Mouse (Mus musculus): ENCODE measurements around the gene Zbp1. TPM values are rescaled to one million over a fixed set of nuclear protein-coding genes. Genes with fewer than 3 reads are reported as not detected.

Zbp1 gene
- polyA plus RNA-seq, 1 experiment: 63.7 TPM

GRCm38 (mm10) chr2:173248822-173249221 lies 30.1 kb upstream of the Zbp1 start:
- H3K36me3 ChIP-seq (ENCODE audit: control insufficient read depth, insufficient read depth, low read length): no peaks in the 10 kb centered on the region
- TF ChIP-seq CTCF (IDR thresholded peaks at IDR 0.05; ENCODE audit: borderline replicate concordance, control insufficient read depth, extremely low read depth, insufficient read depth, low read length, poor library complexity) (no peak), POLR2A (IDR thresholded peaks at IDR 0.05; ENCODE audit: control insufficient read depth, extremely low read depth, insufficient read depth, low read length, poor library complexity) (no peak)
- H3K27me3 ChIP-seq (ENCODE audit: control insufficient read depth, insufficient read depth, low read length): no peaks in the 10 kb centered on the region
- DNase-seq: no peak
- peaks cover 30% of the 10 kb centered on the region for H3K4me1 ChIP-seq (replicated peaks; ENCODE audit: control insufficient read depth, insufficient read depth, low read length)
- WGBS: 91% methylated on average over 7 of the region's 7 CpGs
- H3K4me3 ChIP-seq (ENCODE audit: control insufficient read depth, insufficient read depth, low read length): no peak overlapping the region
- no peak overlapping the region for H3K27ac ChIP-seq (ENCODE audit: control insufficient read depth, insufficient read depth, low read length)

GRCm38 (mm10) chr2:173247911-173248310 lies 29.2 kb upstream of the Zbp1 start:
- H3K4me3 ChIP-seq (ENCODE audit: control insufficient read depth, insufficient read depth, low read length): no peak overlapping the region
- peaks cover 34% of the 10 kb centered on the region for H3K4me1 ChIP-seq (replicated peaks; ENCODE audit: control insufficient read depth, insufficient read depth, low read length)
- no peak overlapping the region for H3K27ac ChIP-seq (ENCODE audit: control insufficient read depth, insufficient read depth, low read length)
- no peaks in the 10 kb centered on the region for H3K36me3 ChIP-seq (ENCODE audit: control insufficient read depth, insufficient read depth, low read length)
- H3K27me3 ChIP-seq (ENCODE audit: control insufficient read depth, insufficient read depth, low read length): no peaks in the 10 kb centered on the region
- DNase-seq: no peak
- WGBS: 88% methylated on average over 2 of the region's 2 CpGs
- TF ChIP-seq POLR2A (IDR thresholded peaks at IDR 0.05; ENCODE audit: control insufficient read depth, extremely low read depth, insufficient read depth, low read length, poor library complexity): no peak
- TF ChIP-seq CTCF (IDR thresholded peaks at IDR 0.05; ENCODE audit: borderline replicate concordance, control insufficient read depth, extremely low read depth, insufficient read depth, low read length, poor library complexity): no peak

GRCm38 (mm10) chr2:173247197-173247596 lies 28.5 kb upstream of the Zbp1 start:
- H3K4me1 ChIP-seq (replicated peaks; ENCODE audit: control insufficient read depth, insufficient read depth, low read length): peaks cover 34% of the 10 kb centered on the region

GRCm38 (mm10) chr2:173246688-173247087 lies 28.0 kb upstream of the Zbp1 start:
- no peaks in the 10 kb centered on the region for H3K36me3 ChIP-seq (ENCODE audit: control insufficient read depth, insufficient read depth, low read length)
- peaks cover 34% of the 10 kb centered on the region for H3K4me1 ChIP-seq (replicated peaks; ENCODE audit: control insufficient read depth, insufficient read depth, low read length)
- no peaks in the 10 kb centered on the region for H3K27me3 ChIP-seq (ENCODE audit: control insufficient read depth, insufficient read depth, low read length)
- H3K27ac ChIP-seq (ENCODE audit: control insufficient read depth, insufficient read depth, low read length): no peak overlapping the region
- no peak for TF ChIP-seq POLR2A (IDR thresholded peaks at IDR 0.05; ENCODE audit: control insufficient read depth, extremely low read depth, insufficient read depth, low read length, poor library complexity)
- TF ChIP-seq CTCF (IDR thresholded peaks at IDR 0.05; ENCODE audit: borderline replicate concordance, control insufficient read depth, extremely low read depth, insufficient read depth, low read length, poor library complexity): no peak
- 56% methylated on average over 8 of the region's 8 CpGs for WGBS
- no peak overlapping the region for H3K4me3 ChIP-seq (ENCODE audit: control insufficient read depth, insufficient read depth, low read length)
- no peak for DNase-seq

More at GRCm38 (mm10) chr2:173247197-173247596, 28.5 kb upstream of the Zbp1 start:
- H3K36me3 ChIP-seq (ENCODE audit: control insufficient read depth, insufficient read depth, low read length): no peaks in the 10 kb centered on the region
- 76% methylated on average over 2 of the region's 2 CpGs for WGBS
- no peaks in the 10 kb centered on the region for H3K27me3 ChIP-seq (ENCODE audit: control insufficient read depth, insufficient read depth, low read length)
- DNase-seq: no peak
- no peak overlapping the region for H3K27ac ChIP-seq (ENCODE audit: control insufficient read depth, insufficient read depth, low read length)
- TF ChIP-seq POLR2A (IDR thresholded peaks at IDR 0.05; ENCODE audit: control insufficient read depth, extremely low read depth, insufficient read depth, low read length, poor library complexity) (no peak), CTCF (IDR thresholded peaks at IDR 0.05; ENCODE audit: borderline replicate concordance, control insufficient read depth, extremely low read depth, insufficient read depth, low read length, poor library complexity) (no peak)
- no peak overlapping the region for H3K4me3 ChIP-seq (ENCODE audit: control insufficient read depth, insufficient read depth, low read length)

DNA sequence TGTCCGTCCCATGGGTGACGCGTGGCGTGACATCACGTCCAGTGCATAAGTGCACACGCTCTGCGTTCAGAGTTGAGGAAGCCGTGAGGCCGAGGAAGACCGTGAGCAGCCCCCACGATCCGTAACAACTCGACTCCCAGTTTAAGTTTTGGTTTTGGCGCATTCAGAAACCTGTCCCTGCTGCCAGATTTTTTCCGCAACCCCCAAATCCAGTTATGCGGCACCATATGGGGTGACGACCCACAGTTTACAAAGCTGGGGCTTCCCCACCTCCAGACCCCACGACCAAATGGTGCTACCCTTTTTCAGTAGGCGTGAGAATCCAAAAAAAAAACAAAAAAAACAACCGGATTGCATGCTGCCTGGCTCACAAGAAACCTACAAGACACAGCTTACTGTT lies 26.5 kb upstream of the Zbp1 start:
- Histone ChIP-seq H3K36me3 (ENCODE audit: control insufficient read depth, insufficient read depth, low read length) (no peaks in the 10 kb centered on the region), H3K27me3 (ENCODE audit: control insufficient read depth, insufficient read depth, low read length) (no peaks in the 10 kb centered on the region), H3K4me3 (ENCODE audit: control insufficient read depth, insufficient read depth, low read length) (no peak overlapping the region), H3K4me1 (replicated peaks; ENCODE audit: control insufficient read depth, insufficient read depth, low read length) (peaks cover 27% of the 10 kb centered on the region), H3K27ac (ENCODE audit: control insufficient read depth, insufficient read depth, low read length) (no peak overlapping the region)
- DNase-seq: no peak
- no peak for TF ChIP-seq POLR2A (IDR thresholded peaks at IDR 0.05; ENCODE audit: control insufficient read depth, extremely low read depth, insufficient read depth, low read length, poor library complexity)
- 92% methylated on average over 20 of the region's 20 CpGs for WGBS

DNA sequence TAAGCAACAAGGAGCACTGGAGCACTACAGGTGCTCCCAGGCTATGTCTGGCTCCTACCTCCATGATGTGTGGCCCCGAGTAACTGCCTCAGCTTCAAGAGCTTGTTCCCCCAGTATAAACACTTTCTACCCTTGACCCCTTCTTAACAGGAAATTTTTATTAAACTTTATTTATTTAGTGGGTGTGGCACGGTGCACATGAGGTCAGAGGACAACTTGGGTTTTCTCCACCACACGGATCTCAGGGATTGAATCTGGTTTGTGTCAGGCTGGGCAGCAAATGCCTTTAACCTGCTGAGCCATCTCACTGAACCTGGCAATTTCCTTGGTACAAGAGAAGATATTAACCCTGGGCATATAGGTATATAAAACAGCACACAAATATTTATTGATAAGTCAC lies 25.4 kb upstream of the Zbp1 start:
- 94% methylated on average over 3 of the region's 3 CpGs for WGBS
- Histone ChIP-seq H3K4me3 (ENCODE audit: control insufficient read depth, insufficient read depth, low read length) (no peak overlapping the region), H3K4me1 (replicated peaks; ENCODE audit: control insufficient read depth, insufficient read depth, low read length) (peaks cover 24% of the 10 kb centered on the region), H3K27ac (ENCODE audit: control insufficient read depth, insufficient read depth, low read length) (no peak overlapping the region), H3K27me3 (ENCODE audit: control insufficient read depth, insufficient read depth, low read length) (no peaks in the 10 kb centered on the region), H3K36me3 (ENCODE audit: control insufficient read depth, insufficient read depth, low read length) (no peaks in the 10 kb centered on the region)
- TF ChIP-seq CTCF (IDR thresholded peaks at IDR 0.05; ENCODE audit: borderline replicate concordance, control insufficient read depth, extremely low read depth, insufficient read depth, low read length, poor library complexity) (no peak), POLR2A (IDR thresholded peaks at IDR 0.05; ENCODE audit: control insufficient read depth, extremely low read depth, insufficient read depth, low read length, poor library complexity) (no peak)
- DNase-seq: no peak

GRCm38 (mm10) chr2:173243616-173244015 lies 24.9 kb upstream of the Zbp1 start:
- H3K27ac ChIP-seq (ENCODE audit: control insufficient read depth, insufficient read depth, low read length): no peak overlapping the region
- H3K27me3 ChIP-seq (ENCODE audit: control insufficient read depth, insufficient read depth, low read length): no peaks in the 10 kb centered on the region
- H3K36me3 ChIP-seq (ENCODE audit: control insufficient read depth, insufficient read depth, low read length): no peaks in the 10 kb centered on the region
- 35% methylated on average over 9 of the region's 9 CpGs for WGBS
- H3K4me3 ChIP-seq (ENCODE audit: control insufficient read depth, insufficient read depth, low read length): no peak overlapping the region
- peaks cover 24% of the 10 kb centered on the region for H3K4me1 ChIP-seq (replicated peaks; ENCODE audit: control insufficient read depth, insufficient read depth, low read length)
- TF ChIP-seq POLR2A (IDR thresholded peaks at IDR 0.05; ENCODE audit: control insufficient read depth, extremely low read depth, insufficient read depth, low read length, poor library complexity): no peak
- no peak for TF ChIP-seq CTCF (IDR thresholded peaks at IDR 0.05; ENCODE audit: borderline replicate concordance, control insufficient read depth, extremely low read depth, insufficient read depth, low read length, poor library complexity)
- DNase-seq: no peak
